In the genomic region with DNA sequence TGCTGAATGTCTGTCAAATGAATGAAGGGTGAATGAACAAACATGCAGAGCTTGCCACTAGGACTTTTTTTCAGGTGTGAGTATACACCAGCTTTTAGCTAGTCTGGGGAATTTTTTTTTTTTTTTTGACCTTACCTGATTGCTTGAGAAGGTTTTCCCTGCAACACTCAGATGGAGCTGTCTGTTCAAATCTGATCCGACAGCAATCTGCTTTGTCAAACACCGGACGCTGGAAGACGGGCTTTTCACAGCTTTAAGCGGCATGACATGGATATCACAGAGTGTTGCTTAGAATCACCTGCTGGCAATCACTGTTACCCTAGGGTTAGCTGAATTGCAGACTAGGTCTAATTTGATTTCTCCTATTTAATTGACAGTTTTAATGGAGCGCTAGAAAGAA, we compare ENCODE assay signal across 19 mouse cellular contexts.
DNase-seq lines count a peak whose midpoint lies in the region; ATAC-seq and TF ChIP-seq lines count a peak whose summit lies in the region.
"Had no signal": no experiment of that assay in that cellular context is flagged by ENCODE, and none has a peak within 500 bp of the region (broad histone marks: within the 10 kb centered on the region; RNA-seq: fewer than 3 reads in every experiment).

No protein-coding gene starts in this region.

- no peak for TF ChIP-seq CTCF in forebrain, postnatal 0 days (IDR thresholded peaks at IDR 0.05; ENCODE audit: low read depth)

- H3K27ac ChIP-seq in forebrain, embryonic 14.5 days (ENCODE audit: low read depth, low read length), result no peak overlapping the region
- H3K27ac ChIP-seq in forebrain, postnatal 0 days (ENCODE audit: low read depth, low read length), result no peak overlapping the region
- peak overlapping the region; percentile 75 for H3K27ac ChIP-seq in midbrain, embryonic 13.5 days
- no peak overlapping the region for H3K27ac ChIP-seq in midbrain, embryonic 11.5 days (ENCODE audit: low read depth, low read length)
- H3K27ac ChIP-seq in midbrain, embryonic 16.5 days (ENCODE audit: low read length), result peak overlapping the region; percentile 48; the same call in 1 of the 2 replicates
- H3K27ac ChIP-seq: embryonic facial prominence, embryonic 13.5 days; forebrain, embryonic 13.5 days; heart, embryonic 10.5 days; intestine, embryonic 15.5 days had no signal

- H3K4me2 ChIP-seq in forebrain, embryonic 14.5 days (ENCODE audit: low read length), result no peak overlapping the region
- H3K4me2 ChIP-seq in forebrain, postnatal 0 days (ENCODE audit: low read depth), result no peak overlapping the region
- H3K4me2 ChIP-seq in midbrain, embryonic 13.5 days (replicated peaks), result no peak overlapping the region
- H3K4me2 ChIP-seq in midbrain, embryonic 11.5 days, result no peak overlapping the region
- H3K4me2 ChIP-seq in midbrain, embryonic 16.5 days (ENCODE audit: low read length), result no peak overlapping the region
- H3K4me2 ChIP-seq: embryonic facial prominence, embryonic 13.5 days; forebrain, embryonic 13.5 days; intestine, embryonic 15.5 days had no signal

- ATAC-seq in forebrain, embryonic 14.5 days, result no peak
- ATAC-seq in forebrain, postnatal 0 days, result no peak
- no peak for ATAC-seq in midbrain, embryonic 13.5 days
- no peak for ATAC-seq in midbrain, embryonic 11.5 days (ENCODE audit: low FRiP score)
- ATAC-seq in midbrain, embryonic 16.5 days, result no peak
- ATAC-seq: activated CD4-positive, CD25-positive, alpha-beta regulatory T cell, adult 4 months; forebrain, embryonic 13.5 days; intestine, embryonic 15.5 days; Patski had no signal

- no peaks in the 10 kb centered on the region for H3K9me3 ChIP-seq in forebrain, embryonic 14.5 days (replicated peaks; ENCODE audit: control insufficient read depth, low read length)
- no peaks in the 10 kb centered on the region for H3K9me3 ChIP-seq in forebrain, postnatal 0 days (ENCODE audit: low read length)
- H3K9me3 ChIP-seq in midbrain, embryonic 13.5 days, result no peaks in the 10 kb centered on the region
- no peaks in the 10 kb centered on the region for H3K9me3 ChIP-seq in midbrain, embryonic 11.5 days (ENCODE audit: control insufficient read depth, low read length)
- H3K9me3 ChIP-seq in midbrain, embryonic 16.5 days (replicated peaks; ENCODE audit: control insufficient read depth, low read length, poor library complexity, severe bottlenecking), result no peaks in the 10 kb centered on the region
- H3K9me3 ChIP-seq: embryonic facial prominence, embryonic 13.5 days; forebrain, embryonic 13.5 days; heart, embryonic 10.5 days; intestine, embryonic 15.5 days had no signal

- H3K9ac ChIP-seq in forebrain, embryonic 14.5 days (ENCODE audit: low read length), result no peak overlapping the region
- H3K9ac ChIP-seq in forebrain, postnatal 0 days, result no peak overlapping the region
- H3K9ac ChIP-seq in midbrain, embryonic 13.5 days (replicated peaks), result no peak overlapping the region
- H3K9ac ChIP-seq in midbrain, embryonic 11.5 days (ENCODE audit: low read length), result no peak overlapping the region
- no peak overlapping the region for H3K9ac ChIP-seq in midbrain, embryonic 16.5 days (ENCODE audit: low read depth, low read length)
- H3K9ac ChIP-seq: embryonic facial prominence, embryonic 13.5 days; forebrain, embryonic 13.5 days; intestine, embryonic 15.5 days had no signal

- no peaks in the 10 kb centered on the region for H3K27me3 ChIP-seq in forebrain, embryonic 14.5 days (replicated peaks; ENCODE audit: control insufficient read depth, insufficient read depth, low read length)
- no peaks in the 10 kb centered on the region for H3K27me3 ChIP-seq in forebrain, postnatal 0 days (ENCODE audit: insufficient read depth, low read length)
- H3K27me3 ChIP-seq in midbrain, embryonic 13.5 days, result 0 out of 2 replicates have a peak, but pooled peaks cover 3% of the 10 kb centered on the region
- no peaks in the 10 kb centered on the region for H3K27me3 ChIP-seq in midbrain, embryonic 11.5 days (ENCODE audit: control insufficient read depth, insufficient read depth, low read length)
- H3K27me3 ChIP-seq in midbrain, embryonic 16.5 days (ENCODE audit: control insufficient read depth, insufficient read depth, low read depth, low read length), result no peaks in the 10 kb centered on the region
- H3K27me3 ChIP-seq: embryonic facial prominence, embryonic 13.5 days; forebrain, embryonic 13.5 days; intestine, embryonic 15.5 days; Patski had no signal

- H3K4me1 ChIP-seq in forebrain, embryonic 14.5 days (ENCODE audit: control insufficient read depth, insufficient read depth, low read length), result peaks cover 8% of the 10 kb centered on the region; the same call in 1 of the 2 replicates
- H3K4me1 ChIP-seq in forebrain, postnatal 0 days (ENCODE audit: insufficient read depth), result 0 out of 2 replicates have a peak, but pooled peaks cover 3% of the 10 kb centered on the region
- H3K4me1 ChIP-seq in midbrain, embryonic 13.5 days (replicated peaks), result peaks cover 23% of the 10 kb centered on the region
- peaks cover 15% of the 10 kb centered on the region for H3K4me1 ChIP-seq in midbrain, embryonic 11.5 days (ENCODE audit: control insufficient read depth, insufficient read depth, low read length)
- peaks cover 7% of the 10 kb centered on the region for H3K4me1 ChIP-seq in midbrain, embryonic 16.5 days (ENCODE audit: control insufficient read depth, insufficient read depth, low read length)
- H3K4me1 ChIP-seq: heart, embryonic 10.5 days; intestine, embryonic 15.5 days had no signal

- H3K36me3 ChIP-seq in forebrain, embryonic 14.5 days (ENCODE audit: control insufficient read depth, insufficient read depth, low read length), result peaks cover 8% of the 10 kb centered on the region; the same call in 1 of the 2 replicates
- H3K36me3 ChIP-seq in forebrain, postnatal 0 days (ENCODE audit: insufficient read depth), result no peaks in the 10 kb centered on the region
- H3K36me3 ChIP-seq in midbrain, embryonic 13.5 days, result peaks cover 9% of the 10 kb centered on the region
- H3K36me3 ChIP-seq in midbrain, embryonic 11.5 days (ENCODE audit: control insufficient read depth, insufficient read depth, low read length), result no peaks in the 10 kb centered on the region
- H3K36me3 ChIP-seq in midbrain, embryonic 16.5 days (ENCODE audit: control insufficient read depth, insufficient read depth, low read length), result no peaks in the 10 kb centered on the region
- H3K36me3 ChIP-seq: embryonic facial prominence, embryonic 13.5 days; heart, embryonic 10.5 days; intestine, embryonic 15.5 days had no signal

- 73% methylated on average over 6 of the region's 6 CpGs for WGBS in forebrain, embryonic 14.5 days
- 55% methylated on average over 6 of the region's 6 CpGs for WGBS in forebrain, postnatal 0 days
- WGBS in midbrain, embryonic 13.5 days, result 51% methylated on average over 6 of the region's 6 CpGs
- 66% methylated on average over 6 of the region's 6 CpGs for WGBS in midbrain, embryonic 11.5 days
- 47% methylated on average over 6 of the region's 6 CpGs for WGBS in midbrain, embryonic 16.5 days

- no peak overlapping the region for H3K4me3 ChIP-seq in forebrain, embryonic 14.5 days (ENCODE audit: low read depth, low read length)
- H3K4me3 ChIP-seq in forebrain, postnatal 0 days (ENCODE audit: low read depth, low read length), result no peak overlapping the region
- H3K4me3 ChIP-seq in midbrain, embryonic 13.5 days (replicated peaks), result no peak overlapping the region
- H3K4me3 ChIP-seq in midbrain, embryonic 11.5 days (ENCODE audit: low read depth, low read length), result no peak overlapping the region
- no peak overlapping the region for H3K4me3 ChIP-seq in midbrain, embryonic 16.5 days (ENCODE audit: low read depth, low read length)
- H3K4me3 ChIP-seq: embryonic facial prominence, embryonic 13.5 days; forebrain, embryonic 13.5 days; heart, embryonic 10.5 days; intestine, embryonic 15.5 days had no signal

- DNase-seq in forebrain, embryonic 14.5 days (ENCODE audit: low spot score), result peak; percentile 16
- DNase-seq in forebrain, postnatal 0 days, result no peak
- DNase-seq in midbrain, embryonic 11.5 days (ENCODE audit: low spot score, missing footprints), result no peak
- DNase-seq in embryo, embryonic 11 days, result no peak
- no peak for DNase-seq in gastrocnemius, postnatal 36 days
- DNase-seq: adrenal gland, postnatal 14 days; cerebellum, adult 2 months; cerebellum, postnatal 10 days; heart, adult 18-20 months; heart, postnatal 10 days; heart, postnatal 4 days had no signal

- intact Hi-C loops in gastrocnemius, postnatal 36 days (cut with DNase I), result no loop called here

Comparison
In these comparisons a context has a peak if more than half of its experiments do, and no peak if none do; other contexts are left out.
1. H3K27ac ChIP-seq: peak in midbrain, embryonic 13.5 days (single experiment) and midbrain, embryonic 16.5 days (single experiment); none in forebrain, embryonic 14.5 days (single experiment), forebrain, postnatal 0 days (single experiment) and midbrain, embryonic 11.5 days (single experiment).